Mouse (Mus musculus) liver, adult 2 months (tissue): ENCODE data around the gene Tbc1d7.

ENCODE experiments used
- CTCF ChIP-seq: fragments of 200-500 bp; IDR thresholded peaks from 2 replicates; pipeline ENCODE4 v1.5.1; 2011; ENCODE audit warnings: low read depth, low read length, control low read depth
- POLR2A ChIP-seq: fragments of 200-500 bp; IDR thresholded peaks from 2 replicates; pipeline ENCODE4 v1.6.1; 2011; ENCODE audit warnings: low read length, control low read depth; ENCODE audit not compliant: insufficient read depth; ENCODE audit errors: extremely low read depth

- no peak for TF ChIP-seq POLR2A
- TF ChIP-seq CTCF: no peak
These were observed 26.4 kb downstream of the Tbc1d7 start for GRCm38 (mm10) chr13:43144720-43145418.
